Mouse (Mus musculus): ENCODE measurements at regions not wholly inside any gene's neighbourhood (a gene's known extent, or its start where the extent isn't known, plus 50 kb on each side); places are given as distances from the start of the nearest gene placed in this dataset.

GRCm38 (mm10) chr17:45291052-45291451 is 142.5 kb downstream of the Cdc5l start:
- TF ChIP-seq ZC3H11A (IDR thresholded peaks at IDR 0.05; ENCODE audit: low read depth, low read length) (no peak), GABPA (IDR thresholded peaks at IDR 0.05; ENCODE audit: insufficient replicate concordance, low read depth, low read length) (no peak), MAX (IDR thresholded peaks at IDR 0.05; ENCODE audit: low read length) (no peak), POLR2A (IDR thresholded peaks at IDR 0.05; ENCODE audit: low read depth, low read length) (no peak), SMC3 (IDR thresholded peaks at IDR 0.05; ENCODE audit: low read depth, low read length) (no peak), CTCF (conservative IDR thresholded peaks at IDR 0.05 in 1 of 2, IDR thresholded peaks at IDR 0.05 in 1 of 2; ENCODE audit: low read depth in 2 of 2, low read length in 2 of 2) (no peak), KAT2A (IDR thresholded peaks at IDR 0.05; ENCODE audit: insufficient replicate concordance, low read length) (no peak), RCOR1 (conservative IDR thresholded peaks at IDR 0.05; ENCODE audit: low read depth, low read length) (no peak)
